Mouse (Mus musculus): ENCODE results near the gene Ubxn6. TPM values are rescaled to one million over a fixed set of nuclear protein-coding genes. Genes with fewer than 3 reads are reported as not detected.
A peak's percentile ranks its signal among the peaks of the same experiment; 100 is the strongest.

The Ubxn6 gene
- polyA plus RNA-seq, 1 experiment from 2014 or later, result 41.3 TPM

DNA sequence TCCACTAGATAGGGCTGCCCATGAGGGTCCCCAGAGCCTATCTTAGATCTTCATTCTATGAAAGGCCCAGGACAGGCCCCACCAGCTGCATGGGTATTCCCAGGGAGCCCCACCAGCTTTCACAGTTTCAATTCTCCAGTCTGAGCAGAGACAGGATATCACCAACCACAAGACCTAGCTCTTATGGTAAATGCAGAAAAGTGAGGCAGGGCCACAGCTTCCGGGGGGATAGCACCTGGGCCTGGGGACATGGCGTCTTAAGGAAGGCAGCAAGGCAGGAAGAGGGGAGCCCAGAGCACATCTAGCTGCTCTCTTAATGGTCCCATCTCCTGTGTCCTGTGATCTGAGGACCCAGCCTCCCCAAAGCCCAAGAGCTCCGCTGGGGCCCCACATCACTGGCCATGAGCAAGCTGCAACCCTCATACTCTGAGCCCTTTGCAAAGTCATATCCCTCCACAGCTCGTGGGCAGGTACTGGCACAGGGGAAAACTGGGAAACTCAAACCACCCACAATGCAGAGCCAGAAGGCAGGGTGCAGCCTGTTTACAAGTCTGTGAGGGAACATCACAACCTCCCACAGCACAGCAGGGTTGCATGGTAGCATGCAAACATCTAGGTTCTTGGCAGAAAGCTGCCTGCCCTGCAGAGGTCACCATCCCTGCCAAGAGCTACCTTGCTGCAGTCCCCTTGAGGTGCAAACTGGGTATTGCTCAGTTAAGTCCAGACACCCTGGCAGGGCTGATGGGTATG lies 53.5 kb downstream of the Ubxn6 start:
- H3K4me1 ChIP-seq (ENCODE audit: control insufficient read depth in 2 of 2, insufficient read depth in 2 of 2, low read length in 2 of 2), result peaks cover 36 to 40% of the 10 kb centered on the region in 2 experiments
- no peak for ATAC-seq (ENCODE audit: insufficient number of reproducible peaks, insufficient read depth, low FRiP score, low read depth)
- no peak overlapping the region for H3K4me2 ChIP-seq (ENCODE audit: low read length)
- no peaks in the 10 kb centered on the region for H3K9me3 ChIP-seq (ENCODE audit: control insufficient read depth, low read length)
- peaks cover 38% of the 10 kb centered on the region for H3K36me3 ChIP-seq (ENCODE audit: control insufficient read depth, insufficient read depth, low read length)
- no peaks in the 10 kb centered on the region for H3K27me3 ChIP-seq (ENCODE audit: control insufficient read depth, insufficient read depth, low read length)
- 79% methylated on average over 4 of the region's 4 CpGs for WGBS
- no peak overlapping the region for H3K9ac ChIP-seq (ENCODE audit: low read length)
- H3K4me3 ChIP-seq (ENCODE audit: control insufficient read depth in 1 of 2, insufficient read depth in 1 of 2, low read depth in 1 of 2, low read length in 2 of 2), result no peak overlapping the region
- H3K27ac ChIP-seq (replicated peaks in 1 of 2; ENCODE audit: control insufficient read depth in 1 of 2, insufficient read depth in 1 of 2, low read depth in 2 of 2, low read length in 2 of 2), result no peak overlapping the region

DNA sequence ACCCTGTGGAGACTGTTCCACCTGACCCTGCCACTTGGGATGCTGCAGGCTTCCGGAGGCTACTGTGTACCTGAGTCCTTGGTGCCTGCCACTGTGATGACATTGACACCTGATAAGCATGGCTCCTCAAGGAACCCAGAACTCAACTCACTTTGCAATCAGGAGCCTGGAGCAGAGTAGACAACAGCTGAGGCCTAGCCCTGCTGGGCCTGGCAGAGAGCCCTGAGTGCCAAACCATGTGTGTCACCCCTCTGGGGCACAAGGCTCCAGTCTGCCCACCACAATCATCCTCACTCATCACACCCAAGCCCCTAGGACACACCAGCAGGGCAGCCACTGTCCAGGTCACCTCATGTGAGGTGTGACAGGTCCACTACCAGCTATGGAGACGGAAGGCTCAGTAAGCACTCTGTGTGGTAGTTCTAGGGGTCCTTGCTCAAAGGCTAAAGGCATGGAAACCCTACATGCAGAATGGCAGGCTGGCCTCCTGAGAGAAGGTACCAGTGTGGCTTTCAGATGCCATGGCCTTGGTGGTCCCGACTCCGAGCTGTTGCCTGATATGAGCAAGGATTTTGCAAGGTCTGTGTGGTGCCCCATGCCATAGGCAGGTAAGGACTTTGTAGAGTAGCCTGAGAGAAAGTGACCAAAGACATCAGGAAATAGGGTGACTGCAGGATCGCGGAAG lies 54.3 kb downstream of the Ubxn6 start:
- H3K4me1 ChIP-seq (ENCODE audit: control insufficient read depth in 2 of 2, insufficient read depth in 2 of 2, low read length in 2 of 2), result peaks cover 29 to 32% of the 10 kb centered on the region in 2 experiments
- H3K27me3 ChIP-seq (ENCODE audit: control insufficient read depth, insufficient read depth, low read length), result no peaks in the 10 kb centered on the region
- H3K27ac ChIP-seq (replicated peaks in 1 of 2; ENCODE audit: control insufficient read depth in 1 of 2, insufficient read depth in 1 of 2, low read depth in 2 of 2, low read length in 2 of 2), result peak overlapping the region in 1 of 2 experiments; percentile 17; a peak in 1 of 4 replicates
- no peaks in the 10 kb centered on the region for H3K9me3 ChIP-seq (ENCODE audit: control insufficient read depth, low read length)
- H3K9ac ChIP-seq (ENCODE audit: low read length), result no peak overlapping the region
- ATAC-seq (ENCODE audit: insufficient number of reproducible peaks, insufficient read depth, low FRiP score, low read depth), result no peak
- no peak overlapping the region for H3K4me2 ChIP-seq (ENCODE audit: low read length)
- H3K4me3 ChIP-seq (ENCODE audit: control insufficient read depth in 1 of 2, insufficient read depth in 1 of 2, low read depth in 1 of 2, low read length in 2 of 2), result no peak overlapping the region
- 85% methylated on average over 6 of the region's 6 CpGs for WGBS
- peaks cover 46% of the 10 kb centered on the region for H3K36me3 ChIP-seq (ENCODE audit: control insufficient read depth, insufficient read depth, low read length)

DNA sequence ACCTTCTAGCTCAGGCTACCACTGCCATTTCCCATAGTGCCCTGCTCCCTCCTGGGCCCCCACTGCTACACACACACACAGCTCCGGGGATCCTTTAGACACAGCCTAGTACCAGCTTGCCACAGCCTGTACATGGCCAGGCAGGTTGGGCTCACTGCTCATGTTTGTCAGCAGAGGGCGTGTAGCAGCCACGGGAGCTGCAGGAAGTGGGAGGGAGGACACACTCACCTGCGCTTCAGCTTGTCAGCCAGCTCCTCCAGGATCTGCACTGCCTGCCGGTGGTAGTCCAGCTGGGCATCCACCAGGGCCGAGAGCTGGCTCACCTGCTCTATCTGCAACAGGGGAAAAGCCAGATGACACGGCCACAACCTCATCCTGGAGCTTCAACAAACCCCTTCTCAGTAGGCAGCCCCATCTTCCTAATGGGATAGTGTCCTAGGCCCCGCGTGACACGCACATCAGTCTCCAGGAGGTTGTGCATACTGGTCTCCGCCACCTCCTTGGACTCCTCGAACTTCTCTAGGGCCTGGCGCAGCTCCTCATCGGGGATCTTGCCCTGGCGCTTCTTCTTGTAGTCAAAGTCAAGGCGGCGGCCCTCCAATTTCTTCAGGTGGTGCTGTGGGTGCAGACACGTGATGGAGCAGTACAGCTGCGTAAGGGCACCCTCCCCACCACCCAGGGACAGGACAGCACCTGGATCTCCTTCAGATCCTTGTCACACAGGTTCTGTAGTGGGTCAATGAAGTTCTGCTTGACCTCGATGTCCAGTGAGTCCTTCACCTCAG lies 56.3 kb downstream of the Ubxn6 start:
- no peak overlapping the region for H3K9ac ChIP-seq (ENCODE audit: low read length)

DNA sequence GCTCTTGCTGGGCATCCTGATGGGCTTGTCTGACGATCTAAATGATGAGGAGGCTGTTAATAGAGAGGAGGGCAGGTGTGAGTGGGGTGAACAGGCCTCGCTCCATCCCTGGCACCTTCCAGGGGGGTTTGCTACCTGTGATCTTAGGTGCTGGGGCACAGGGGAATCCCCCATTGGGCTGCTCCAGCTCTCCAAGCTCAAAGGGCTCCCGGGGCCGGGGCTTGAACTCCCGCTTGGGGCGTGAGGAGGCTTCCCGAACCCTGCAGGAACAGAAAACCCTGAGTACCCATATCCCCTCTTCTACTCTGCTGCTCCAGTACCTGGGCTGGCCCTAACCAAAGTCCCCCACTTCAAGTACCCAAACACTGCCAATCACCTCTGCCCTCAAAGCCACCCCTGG lies 57.0 kb downstream of the Ubxn6 start:
- WGBS, result 96% methylated on average over 7 of the region's 7 CpGs

More for the DNA sequence above, 56.3 kb downstream of the Ubxn6 start:
- peaks cover 12 to 16% of the 10 kb centered on the region in 2 experiments for H3K4me1 ChIP-seq (ENCODE audit: control insufficient read depth in 2 of 2, insufficient read depth in 2 of 2, low read length in 2 of 2)
- no peak overlapping the region for H3K27ac ChIP-seq (replicated peaks in 1 of 2; ENCODE audit: control insufficient read depth in 1 of 2, insufficient read depth in 1 of 2, low read depth in 2 of 2, low read length in 2 of 2)
- H3K4me3 ChIP-seq (ENCODE audit: control insufficient read depth in 1 of 2, insufficient read depth in 1 of 2, low read depth in 1 of 2, low read length in 2 of 2), result no peak overlapping the region
- no peak overlapping the region for H3K4me2 ChIP-seq (ENCODE audit: low read length)
- 68% methylated on average over 20 of the region's 20 CpGs for WGBS
- peaks cover 61% of the 10 kb centered on the region for H3K36me3 ChIP-seq (ENCODE audit: control insufficient read depth, insufficient read depth, low read length)
- H3K27me3 ChIP-seq (ENCODE audit: control insufficient read depth, insufficient read depth, low read length), result no peaks in the 10 kb centered on the region
- no peak for ATAC-seq (ENCODE audit: insufficient number of reproducible peaks, insufficient read depth, low FRiP score, low read depth)
- no peaks in the 10 kb centered on the region for H3K9me3 ChIP-seq (ENCODE audit: control insufficient read depth, low read length)

More for the DNA sequence above, 57.0 kb downstream of the Ubxn6 start:
- no peak overlapping the region for H3K4me3 ChIP-seq (ENCODE audit: control insufficient read depth in 1 of 2, insufficient read depth in 1 of 2, low read depth in 1 of 2, low read length in 2 of 2)
- no peak overlapping the region for H3K27ac ChIP-seq (replicated peaks in 1 of 2; ENCODE audit: control insufficient read depth in 1 of 2, insufficient read depth in 1 of 2, low read depth in 2 of 2, low read length in 2 of 2)
- H3K4me2 ChIP-seq (ENCODE audit: low read length), result no peak overlapping the region
- H3K9me3 ChIP-seq (ENCODE audit: control insufficient read depth, low read length), result no peaks in the 10 kb centered on the region
- H3K9ac ChIP-seq (ENCODE audit: low read length), result no peak overlapping the region
- peaks cover 9 to 10% of the 10 kb centered on the region in 2 experiments for H3K4me1 ChIP-seq (ENCODE audit: control insufficient read depth in 2 of 2, insufficient read depth in 2 of 2, low read length in 2 of 2)
- H3K27me3 ChIP-seq (ENCODE audit: control insufficient read depth, insufficient read depth, low read length), result no peaks in the 10 kb centered on the region
- H3K36me3 ChIP-seq (ENCODE audit: control insufficient read depth, insufficient read depth, low read length), result peaks cover 68% of the 10 kb centered on the region
- ATAC-seq (ENCODE audit: insufficient number of reproducible peaks, insufficient read depth, low FRiP score, low read depth), result no peak

Other genes starting within 250 kb of the Ubxn6 start
- 5.7 and 5.9 TPM in 2 replicates for gene Zfp119a, start 196.1 kb downstream of the Ubxn6 start, polyA plus RNA-seq (2014; fragmentation: Nextera tagmentation; extraction: Ambion mirVana)
- gene Zfp959, start 182.9 kb downstream of the Ubxn6 start, polyA plus RNA-seq (2014; fragmentation: Nextera tagmentation; extraction: Ambion mirVana), result 8.1 and 9.4 TPM in 2 replicates
- gene Zfp119b, start 125.5 kb downstream of the Ubxn6 start, polyA plus RNA-seq (2014; fragmentation: Nextera tagmentation; extraction: Ambion mirVana), result 4.5 and 5.1 TPM in 2 replicates
- 1.0 and 1.3 TPM in 2 replicates for gene Ebi3, start 122.4 kb downstream of the Ubxn6 start, polyA plus RNA-seq (2014; fragmentation: Nextera tagmentation; extraction: Ambion mirVana)
- 8.9 and 13.5 TPM in 2 replicates for gene Yju2, start 115.9 kb downstream of the Ubxn6 start, polyA plus RNA-seq (2014; fragmentation: Nextera tagmentation; extraction: Ambion mirVana)
- 7.1 and 7.3 TPM in 2 replicates for gene Shd, start 104.6 kb downstream of the Ubxn6 start, polyA plus RNA-seq (2014; fragmentation: Nextera tagmentation; extraction: Ambion mirVana)
- gene Fsd1, start 88.5 kb downstream of the Ubxn6 start, polyA plus RNA-seq (2014; fragmentation: Nextera tagmentation; extraction: Ambion mirVana), result 1.6 and 1.8 TPM in 2 replicates
- gene Stap2, start 69.4 kb downstream of the Ubxn6 start, polyA plus RNA-seq (2014; fragmentation: Nextera tagmentation; extraction: Ambion mirVana), result 15.9 and 16.6 TPM in 2 replicates
- gene Mpnd, start 69.3 kb downstream of the Ubxn6 start, polyA plus RNA-seq (2014; fragmentation: Nextera tagmentation; extraction: Ambion mirVana), result 73.9 and 84.4 TPM in 2 replicates
- 63.6 and 70.5 TPM in 2 replicates for gene Sh3gl1, start 38.4 kb downstream of the Ubxn6 start, polyA plus RNA-seq (2014; fragmentation: Nextera tagmentation; extraction: Ambion mirVana)
- gene Chaf1a, start 34.6 kb downstream of the Ubxn6 start, polyA plus RNA-seq (2014; fragmentation: Nextera tagmentation; extraction: Ambion mirVana), result 9.0 and 9.2 TPM in 2 replicates
- 56.5 and 57.5 TPM in 2 replicates for gene Hdgfl2, start 4.6 kb upstream of the Ubxn6 start, polyA plus RNA-seq (2014; fragmentation: Nextera tagmentation; extraction: Ambion mirVana)
- 0.15 and 0.19 TPM in 2 replicates for gene Plin4, start 34.8 kb upstream of the Ubxn6 start, polyA plus RNA-seq (2014; fragmentation: Nextera tagmentation; extraction: Ambion mirVana)
- 0.88 and 1.1 TPM in 2 replicates for gene Plin5, start 42.6 kb upstream of the Ubxn6 start, polyA plus RNA-seq (2014; fragmentation: Nextera tagmentation; extraction: Ambion mirVana)
- 0.32 and 0.42 TPM in 2 replicates for gene Lrg1, start 47.0 kb upstream of the Ubxn6 start, polyA plus RNA-seq (2014; fragmentation: Nextera tagmentation; extraction: Ambion mirVana)
- gene Sema6b, start 65.3 kb upstream of the Ubxn6 start, polyA plus RNA-seq (2014; fragmentation: Nextera tagmentation; extraction: Ambion mirVana), result 0.55 and 0.85 TPM in 2 replicates
- gene Tnfaip8l1, start 87.4 kb upstream of the Ubxn6 start, polyA plus RNA-seq (2014; fragmentation: Nextera tagmentation; extraction: Ambion mirVana), result 8.9 and 9.4 TPM in 2 replicates
- 76.6 and 81.1 TPM in 2 replicates for gene Mydgf, start 108.9 kb upstream of the Ubxn6 start, polyA plus RNA-seq (2014; fragmentation: Nextera tagmentation; extraction: Ambion mirVana)
- gene Dpp9, start 143.9 kb upstream of the Ubxn6 start, polyA plus RNA-seq (2014; fragmentation: Nextera tagmentation; extraction: Ambion mirVana), result 18.9 and 19.5 TPM in 2 replicates
- gene Fem1a, start 181.8 kb upstream of the Ubxn6 start, polyA plus RNA-seq (2014; fragmentation: Nextera tagmentation; extraction: Ambion mirVana), result 23.6 and 25.9 TPM in 2 replicates
- gene Ticam1, start 201.8 kb upstream of the Ubxn6 start, polyA plus RNA-seq (2014; fragmentation: Nextera tagmentation; extraction: Ambion mirVana), result 9.2 and 9.3 TPM in 2 replicates
- 66.4 and 70.9 TPM in 2 replicates for gene Plin3, start 217.8 kb upstream of the Ubxn6 start, polyA plus RNA-seq (2014; fragmentation: Nextera tagmentation; extraction: Ambion mirVana)
- not detected in 2 replicates for gene Arrdc5, start 225.3 kb upstream of the Ubxn6 start, polyA plus RNA-seq (2014; fragmentation: Nextera tagmentation; extraction: Ambion mirVana)
- gene Uhrf1, start 228.3 kb upstream of the Ubxn6 start, polyA plus RNA-seq (2014; fragmentation: Nextera tagmentation; extraction: Ambion mirVana), result 42.8 and 44.6 TPM in 2 replicates